ENCODE assay signal across 20 mouse cellular contexts in genomic region chr15:94593586-94593985, GRCm38 (mm10). TPM values are rescaled to one million over a fixed set of nuclear protein-coding genes. Genes with fewer than 3 reads are reported as not detected.
DNase-seq lines count a peak whose midpoint lies in the region; ATAC-seq and TF ChIP-seq lines count a peak whose summit lies in the region.
"Had no signal": no experiment of that assay in that cellular context is flagged by ENCODE, and none has a peak within 500 bp of the region (broad histone marks: within the 10 kb centered on the region; RNA-seq: fewer than 3 reads in every experiment).

No protein-coding gene starts in this region.

- intact Hi-C loops in left cerebral cortex, postnatal 14 days (cut with DNase I): no loop called here

- TF ChIP-seq CTCF in intestine, postnatal 0 days (IDR thresholded peaks at IDR 0.05; ENCODE audit: low read depth): no peak

- 0 out of 2 replicates have a peak, but pooled peaks cover 2% of the 10 kb centered on the region for H3K4me1 ChIP-seq in kidney, embryonic 14.5 days (ENCODE audit: control insufficient read depth, insufficient read depth, low read length)
- no peaks in the 10 kb centered on the region for H3K4me1 ChIP-seq in intestine, postnatal 0 days (replicated peaks; ENCODE audit: control insufficient read depth, insufficient read depth, low read length)
- H3K4me1 ChIP-seq: embryonic facial prominence, embryonic 13.5 days; heart, embryonic 12.5 days had no signal

- H3K27me3 ChIP-seq in kidney, embryonic 14.5 days (ENCODE audit: control insufficient read depth, insufficient read depth, low read length): no peaks in the 10 kb centered on the region
- H3K27me3 ChIP-seq in intestine, postnatal 0 days (replicated peaks; ENCODE audit: control insufficient read depth, insufficient read depth, low read length): no peaks in the 10 kb centered on the region
- H3K27me3 ChIP-seq: embryonic facial prominence, embryonic 13.5 days; heart, embryonic 12.5 days had no signal

- H3K4me2 ChIP-seq in kidney, embryonic 14.5 days (replicated peaks; ENCODE audit: low read depth, low read length): no peak overlapping the region
- no peak overlapping the region for H3K4me2 ChIP-seq in intestine, postnatal 0 days (replicated peaks; ENCODE audit: low read depth)
- H3K4me2 ChIP-seq: embryonic facial prominence, embryonic 13.5 days; forebrain, embryonic 13.5 days; heart, embryonic 12.5 days had no signal

- no peaks in the 10 kb centered on the region for H3K9me3 ChIP-seq in kidney, embryonic 14.5 days (ENCODE audit: control insufficient read depth, low read length)
- H3K9me3 ChIP-seq in intestine, postnatal 0 days (ENCODE audit: control insufficient read depth): no peaks in the 10 kb centered on the region
- H3K9me3 ChIP-seq: embryonic facial prominence, embryonic 13.5 days; forebrain, embryonic 13.5 days; heart, embryonic 12.5 days; hindbrain, embryonic 10.5 days had no signal

- no peak overlapping the region for H3K4me3 ChIP-seq in kidney, embryonic 14.5 days (ENCODE audit: low read length)
- no peak overlapping the region for H3K4me3 ChIP-seq in intestine, postnatal 0 days (ENCODE audit: low read depth, low read length)
- H3K4me3 ChIP-seq: embryonic facial prominence, embryonic 13.5 days; forebrain, embryonic 13.5 days; gastrocnemius, adult 2 months; heart, embryonic 12.5 days; hindbrain, embryonic 10.5 days had no signal

- no peak for ATAC-seq in kidney, embryonic 14.5 days (ENCODE audit: low FRiP score, low TSS enrichment)
- ATAC-seq in intestine, postnatal 0 days: peak; percentile 29
- ATAC-seq in megakaryocyte, adult 5-6 weeks (ENCODE audit: poor library complexity, severe bottlenecking): no peak
- ATAC-seq: forebrain, embryonic 13.5 days; forebrain, postnatal 0 days had no signal

- H3K9ac ChIP-seq in kidney, embryonic 14.5 days (ENCODE audit: low read depth, low read length): no peak overlapping the region
- H3K9ac ChIP-seq in intestine, postnatal 0 days (ENCODE audit: low read depth, low read length): no peak overlapping the region
- H3K9ac ChIP-seq: embryonic facial prominence, embryonic 13.5 days; forebrain, embryonic 13.5 days; forebrain, postnatal 0 days; heart, embryonic 12.5 days had no signal

- peak; percentile 79 for DNase-seq in kidney, adult 11 months
- DNase-seq in kidney, postnatal 10 days: peak; percentile 36
- DNase-seq in yolk sac, embryonic 10.5 days (ENCODE audit: low spot score): peak; percentile 40
- DNase-seq in left cerebral cortex, postnatal 14 days (ENCODE audit: low spot score in 2 of 2): no peak
- DNase-seq: adrenal gland, postnatal 25 days; cerebellum, adult 18-20 months; cerebellum, adult 9-11 months; cerebellum, postnatal 36 days; forebrain, postnatal 0 days; gastrocnemius, adult 2 months; gastrocnemius, postnatal 25 days had no signal

- WGBS in kidney, embryonic 14.5 days: 73% methylated on average over 1 of the region's 1 CpGs
- WGBS in intestine, postnatal 0 days: 51% methylated on average over 1 of the region's 1 CpGs

- no peaks in the 10 kb centered on the region for H3K36me3 ChIP-seq in kidney, embryonic 14.5 days (ENCODE audit: control insufficient read depth, insufficient read depth, low read length)
- H3K36me3 ChIP-seq in intestine, postnatal 0 days (ENCODE audit: control insufficient read depth, insufficient read depth): no peaks in the 10 kb centered on the region
- H3K36me3 ChIP-seq: embryonic facial prominence, embryonic 13.5 days; heart, embryonic 12.5 days; hindbrain, embryonic 10.5 days had no signal

- H3K27ac ChIP-seq in kidney, embryonic 14.5 days (ENCODE audit: low read depth, low read length): no peak overlapping the region
- no peak overlapping the region for H3K27ac ChIP-seq in intestine, postnatal 0 days (ENCODE audit: low read depth, low read length)
- H3K27ac ChIP-seq: embryonic facial prominence, embryonic 13.5 days; forebrain, embryonic 13.5 days; gastrocnemius, adult 2 months; hindbrain, embryonic 10.5 days had no signal

RNA-seq across cellular contexts. Expression of gene Twf1, which starts 3.9 kb away (rescaled TPM):
- 67.7 and 86.5 TPM in 2 replicates for polyA plus RNA-seq in kidney, embryonic 14.5 days (2014; fragmentation: Nextera tagmentation; extraction: Ambion mirVana)
- 121 and 122 TPM in 2 replicates for polyA plus RNA-seq in intestine, postnatal 0 days (2015; fragmentation: Nextera tagmentation; extraction: Ambion mirVana)
- total RNA-seq in megakaryocyte, adult 5-6 weeks (2015): 39.8 and 43.4 TPM in 2 replicates
- 26.8 and 37.1 TPM in 2 replicates for total RNA-seq in megakaryocyte, adult 5-6 weeks (2017)
- 10 to 100 TPM; 46.7 to 53.5 TPM for total RNA-seq in left cerebral cortex, postnatal 14 days (2021)

RNA-seq across cellular contexts. Expression of gene Tmem117, which starts 35.4 kb away (rescaled TPM):
- 4.4 and 6.5 TPM in 2 replicates for polyA plus RNA-seq in kidney, embryonic 14.5 days (2014; fragmentation: Nextera tagmentation; extraction: Ambion mirVana)
- polyA plus RNA-seq in intestine, postnatal 0 days (2015; fragmentation: Nextera tagmentation; extraction: Ambion mirVana): 2.7 and 3.8 TPM in 2 replicates
- not detected in 2 replicates for total RNA-seq in megakaryocyte, adult 5-6 weeks (2015)
- not detected in 2 replicates for total RNA-seq in megakaryocyte, adult 5-6 weeks (2017)
- 10 to 100 TPM; 10.5 to 11.4 TPM for total RNA-seq in left cerebral cortex, postnatal 14 days (2021)
- total RNA-seq: granulocyte monocyte progenitor cell, adult 5-6 weeks; MEL had no signal

RNA-seq across cellular contexts. Expression of gene Irak4, which starts 50.1 kb away (rescaled TPM):
- polyA plus RNA-seq in kidney, embryonic 14.5 days (2014; fragmentation: Nextera tagmentation; extraction: Ambion mirVana): 5.5 and 10.4 TPM in 2 replicates
- polyA plus RNA-seq in intestine, postnatal 0 days (2015; fragmentation: Nextera tagmentation; extraction: Ambion mirVana): 16.1 and 18.8 TPM in 2 replicates
- 18.4 and 25.3 TPM in 2 replicates for total RNA-seq in megakaryocyte, adult 5-6 weeks (2015)
- total RNA-seq in megakaryocyte, adult 5-6 weeks (2017): 45.6 and 51.5 TPM in 2 replicates
- total RNA-seq in left cerebral cortex, postnatal 14 days (2021): 1 to 10 TPM; 1.8 to 1.9 TPM

RNA-seq across cellular contexts. Expression of gene Pus7l, which starts 50.2 kb away (rescaled TPM):
- polyA plus RNA-seq in kidney, embryonic 14.5 days (2014; fragmentation: Nextera tagmentation; extraction: Ambion mirVana): 9.2 and 11.4 TPM in 2 replicates
- polyA plus RNA-seq in intestine, postnatal 0 days (2015; fragmentation: Nextera tagmentation; extraction: Ambion mirVana): 2.7 and 2.8 TPM in 2 replicates
- total RNA-seq in megakaryocyte, adult 5-6 weeks (2015): 3.7 and 5.8 TPM in 2 replicates
- 3.8 and 4.8 TPM in 2 replicates for total RNA-seq in megakaryocyte, adult 5-6 weeks (2017)
- total RNA-seq in left cerebral cortex, postnatal 14 days (2021): 1 to 10 TPM; 3.7 to 4.4 TPM

Comparison
In these comparisons a context has a peak if more than half of its experiments do, and no peak if none do; other contexts are left out.
1. DNase-seq: peak in kidney, adult 11 months (single experiment), kidney, postnatal 10 days (single experiment) and yolk sac, embryonic 10.5 days (single experiment); none in left cerebral cortex, postnatal 14 days (0 of 2).
2. RNA of gene Tmem117, which starts 35.4 kb away (total RNA-seq): 10.5 to 11.4 TPM in left cerebral cortex, postnatal 14 days; not detected in megakaryocyte, adult 5-6 weeks; every median in the first group is over 10 times any median in the second.
3. RNA of gene Irak4, which starts 50.1 kb away (total RNA-seq): 18.4 to 51.5 TPM in megakaryocyte, adult 5-6 weeks; 1.8 to 1.9 TPM in left cerebral cortex, postnatal 14 days; every median in the first group is over 4 times any median in the second.